Mouse (Mus musculus) embryonic stem cell, embryonic (primary cell): ENCODE data around the gene Akr1c12.

ENCODE experiments used
- CTCF ChIA-PET, 4 experiments: fragments of 300-600 bp in 2 of 4; fragments of 350-600 bp in 2 of 4; sonication (Branson Sonifier 250); formaldehyde crosslinking; loops; one replicate each; lab custom pipeline; 2022; ENCODE audit warnings: inconsistent platforms in 2 of 4; lab: Charles Lee
- POLR2A ChIA-PET, 4 experiments: fragments of 300-600 bp in 2 of 4; fragments of 350-600 bp in 2 of 4; sonication (Branson Sonifier 250); formaldehyde crosslinking; loops; one replicate each; lab custom pipeline; 2022; ENCODE audit warnings: antibody characterized with exemption in 4 of 4, inconsistent platforms in 1 of 4; lab: Charles Lee

Gene Akr1c12

GRCm38 (mm10) chr13:4228441-4228840 is 50.8 kb downstream of the Akr1c12 start, which contains the start of gene Akr1c19:
Akr1c19 (plus strand) TSS chr13:4228700.
- ChIA-PET CTCF (no interaction called here), POLR2A (no interaction called here)
